Mouse (Mus musculus) erythroblast, embryonic 14.5 days (primary cell): ENCODE measurements around the gene Mgat5b.

Experiments used
- GATA1 ChIP-seq: IDR thresholded peaks from 2 replicates; pipeline ENCODE4 v1.6.1; 2012; ENCODE audit warnings: low read length, inconsistent platforms, mixed read lengths
- TAL1 ChIP-seq: IDR thresholded peaks from 3 replicates; pipeline ENCODE4 v1.6.1; 2012; ENCODE audit warnings: low read length, inconsistent platforms, mixed read lengths

DNA sequence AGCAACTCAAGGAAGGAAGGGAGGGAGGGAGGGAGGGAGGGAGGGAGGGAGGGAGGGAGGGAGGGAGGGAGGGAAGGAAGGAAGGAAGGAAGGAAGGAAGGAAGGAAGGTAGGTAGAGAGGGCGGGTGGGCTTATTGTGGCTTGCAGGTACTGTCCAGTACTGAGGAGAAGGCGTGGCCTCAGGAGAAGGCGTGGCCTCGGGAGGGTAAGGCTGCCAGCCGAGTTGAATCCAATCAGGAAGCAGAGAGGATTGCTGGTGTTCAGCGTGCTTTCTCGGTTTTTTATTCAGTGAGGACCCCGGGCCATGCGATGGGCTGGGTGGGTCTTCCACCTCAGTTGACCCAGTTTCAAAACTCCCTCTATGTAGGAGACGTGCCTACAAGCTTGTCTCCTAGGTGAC is 18.5 kb downstream of the Mgat5b start:
- TF ChIP-seq GATA1 (no peak), TAL1 (no peak)
